Mouse (Mus musculus): ENCODE measurements around the gene Naxe. TPM values are rescaled to one million over a fixed set of nuclear protein-coding genes. Genes with fewer than 3 reads are reported as not detected.

The Naxe gene
- polyA plus RNA-seq, 1 experiment from 2014 or later: 145 TPM

DNA sequence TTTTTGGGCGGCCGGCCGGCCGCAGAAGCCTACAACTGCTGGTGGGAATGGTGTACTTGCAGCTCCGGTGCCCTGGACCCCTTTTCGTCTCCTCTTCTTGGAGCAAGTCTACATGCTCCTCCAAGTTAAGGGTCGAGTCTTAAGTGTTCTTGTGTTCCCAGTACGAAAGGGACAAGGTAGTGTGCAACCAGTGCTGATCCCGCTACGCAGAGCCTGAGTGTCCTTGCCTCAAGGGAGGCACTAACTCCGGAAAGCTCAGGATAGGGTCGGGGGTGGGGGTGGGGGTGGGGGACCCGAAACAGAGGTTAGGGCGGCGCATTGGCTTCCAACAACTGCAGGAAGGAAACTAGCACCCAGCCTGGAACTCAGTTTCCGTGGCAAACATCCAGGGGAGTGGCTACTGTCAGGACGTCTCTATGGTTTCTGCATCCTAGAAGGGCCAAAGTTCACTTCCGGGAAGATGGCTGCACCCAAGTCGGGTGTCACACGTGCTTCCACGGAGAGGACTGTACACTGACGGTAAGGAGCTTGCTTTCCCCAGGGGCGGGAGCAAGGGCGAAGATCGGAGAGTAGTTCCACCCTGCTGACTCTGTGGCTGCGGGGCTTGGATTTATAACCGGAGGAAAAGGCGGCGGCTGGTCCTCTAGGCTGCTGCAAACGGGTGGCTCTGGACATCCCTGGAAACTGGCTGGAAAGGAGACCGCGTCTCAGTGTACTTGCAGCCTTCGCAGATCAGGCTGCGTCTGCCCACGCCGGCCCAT is 15.5 kb downstream of the Naxe start, which contains the start of gene Gpatch4:
TSS of gene Gpatch4 (plus strand) at position 448 of the 761 bp plus-strand sequence.
- H3K27ac ChIP-seq (replicated peaks): peak within 1 kb of the TSS; percentile 80
- 10% methylated on average over 36 of the region's 36 CpGs for WGBS
- peak; percentile 85 for DNase-seq (ENCODE audit: low spot score)

DNA sequence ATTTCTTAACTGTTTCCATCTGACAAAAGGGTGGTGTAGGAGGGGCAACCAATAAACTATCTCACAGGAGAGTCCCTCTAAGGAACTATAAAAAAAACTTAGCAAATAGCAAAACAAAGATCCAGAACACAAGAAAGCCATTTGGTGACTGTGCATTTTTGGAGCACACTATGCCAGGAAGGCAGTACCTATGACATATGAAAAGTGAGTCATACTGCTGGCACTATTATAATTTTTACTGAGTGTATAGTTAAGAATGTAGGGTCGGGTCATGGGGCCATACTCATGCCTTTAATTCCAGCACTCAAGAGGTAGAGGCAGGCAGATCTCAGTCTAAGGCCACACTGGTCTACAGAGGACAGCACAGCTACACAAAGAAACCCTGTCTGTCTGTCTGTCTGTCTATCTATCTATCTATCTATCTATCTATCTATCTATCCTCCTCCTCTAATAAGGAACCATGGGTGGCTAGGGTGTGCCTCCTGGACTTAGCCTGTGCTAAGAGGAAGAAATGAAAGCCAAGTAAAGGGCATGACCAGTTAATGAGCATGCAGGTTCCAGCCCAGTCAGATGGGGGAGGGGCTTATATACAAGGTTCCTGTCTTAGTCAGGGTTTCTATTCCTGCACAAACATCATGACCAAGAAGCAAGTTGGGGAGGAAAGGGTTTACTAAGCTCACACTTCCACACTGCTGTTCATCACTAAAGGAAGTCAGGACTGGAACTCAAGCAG is 22.6 kb downstream of the Naxe start:
- Histone ChIP-seq H3K36me3 (replicated peaks) (no peaks in the 10 kb centered on the region), H3K9me3 (no peaks in the 10 kb centered on the region), H3K27ac (replicated peaks) (no peak overlapping the region), H3K4me1 (peaks cover 16% of the 10 kb centered on the region; the same call in 1 of the 2 replicates), H3K4me3 (no peak overlapping the region), H3K27me3 (replicated peaks; ENCODE audit: low read depth, poor library complexity, severe bottlenecking) (peaks cover 48% of the 10 kb centered on the region)
- 64% methylated on average over 1 of the region's 1 CpGs for WGBS
- no peak for DNase-seq (ENCODE audit: low spot score)

More for the DNA sequence above, 15.5 kb downstream of the Naxe start, which contains the start of gene Gpatch4:
- peak within 1 kb of the TSS; percentile 92 for H3K4me3 ChIP-seq
- peaks cover 23% of the 10 kb centered on the region for H3K36me3 ChIP-seq (replicated peaks)
- H3K4me1 ChIP-seq: peaks cover 11% of the 10 kb centered on the region
- no peaks in the 10 kb centered on the region for H3K9me3 ChIP-seq
- H3K27me3 ChIP-seq (replicated peaks; ENCODE audit: low read depth, poor library complexity, severe bottlenecking): peaks cover 11% of the 10 kb centered on the region

DNA sequence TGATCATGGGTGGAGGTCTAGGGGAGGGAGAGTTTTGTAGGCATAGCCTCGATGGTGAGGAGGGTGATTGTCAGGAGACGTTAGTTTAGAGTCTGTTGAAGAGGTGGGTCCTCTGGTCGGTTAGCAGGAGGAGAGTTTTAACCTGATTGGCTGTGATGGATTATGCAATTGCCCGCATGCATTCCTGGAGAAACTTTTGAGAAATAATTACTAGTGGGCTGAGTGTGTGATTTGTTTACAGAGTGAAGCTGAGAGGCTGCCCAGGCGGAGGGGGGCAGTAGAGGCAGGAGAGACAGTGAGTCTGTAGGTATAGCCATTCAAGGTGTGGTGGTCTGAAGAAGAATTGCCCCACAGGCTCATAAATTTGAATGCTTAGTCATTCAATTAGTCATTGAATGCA is 24.8 kb downstream of the Naxe start:
- peaks cover 19% of the 10 kb centered on the region; the same call in 1 of the 2 replicates for H3K4me1 ChIP-seq
- H3K36me3 ChIP-seq (replicated peaks): no peaks in the 10 kb centered on the region
- no peak for DNase-seq (ENCODE audit: low spot score)
- H3K27ac ChIP-seq (replicated peaks): no peak overlapping the region
- H3K9me3 ChIP-seq: 0 out of 2 replicates have a peak, but pooled peaks cover under 1% of the 10 kb centered on the region
- H3K4me3 ChIP-seq: no peak overlapping the region
- H3K27me3 ChIP-seq (replicated peaks; ENCODE audit: low read depth, poor library complexity, severe bottlenecking): peaks cover 53% of the 10 kb centered on the region
- whole genome bisulfite sequencing: 72% methylated on average over 5 of the region's 5 CpGs

DNA sequence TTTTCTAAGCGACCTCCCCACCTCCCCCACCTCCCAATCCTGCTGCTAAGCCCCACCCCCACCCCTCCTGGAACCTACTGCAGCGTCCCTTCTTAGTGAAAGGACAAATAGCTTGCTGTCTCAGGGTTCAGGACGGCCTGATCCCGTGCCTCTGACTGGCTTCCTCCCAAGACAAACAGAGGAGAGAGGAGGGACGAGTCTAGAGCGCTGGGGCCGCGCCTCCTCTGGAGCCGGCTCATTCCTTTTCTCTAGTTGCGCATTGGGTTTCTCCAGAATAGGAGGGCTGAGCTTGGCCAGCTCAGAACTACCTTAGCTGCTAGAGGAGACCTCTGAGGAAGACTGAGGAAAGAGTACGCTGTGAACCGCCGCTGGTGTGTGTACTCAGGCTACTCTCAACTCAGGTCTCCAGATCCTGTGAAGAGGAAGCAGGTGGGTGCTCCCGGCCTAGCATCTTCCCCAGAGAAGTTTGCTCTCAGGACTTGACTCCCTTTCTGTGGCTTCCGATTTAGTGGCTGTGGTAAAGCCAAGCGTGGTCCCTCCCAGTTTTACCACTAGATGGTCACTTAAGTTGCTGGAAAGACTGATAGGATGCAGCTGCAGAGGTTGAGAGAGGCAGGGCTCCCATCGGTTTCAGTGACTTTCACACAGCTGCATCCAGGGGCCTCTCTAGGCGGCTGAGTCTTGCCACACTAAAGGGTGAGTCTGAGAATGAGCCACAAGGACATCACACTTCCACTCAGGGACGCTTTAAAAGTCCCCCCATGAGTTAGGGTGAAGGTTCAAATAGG is 27.5 kb downstream of the Naxe start:
- 0 out of 2 replicates have a peak, but pooled peaks cover 6% of the 10 kb centered on the region for H3K9me3 ChIP-seq
- H3K36me3 ChIP-seq (replicated peaks): no peaks in the 10 kb centered on the region
- WGBS: 16% methylated on average over 19 of the region's 19 CpGs
- H3K27ac ChIP-seq (replicated peaks): no peak overlapping the region
- H3K27me3 ChIP-seq (replicated peaks; ENCODE audit: low read depth, poor library complexity, severe bottlenecking): peaks cover 64% of the 10 kb centered on the region
- H3K4me3 ChIP-seq: no peak overlapping the region
- H3K4me1 ChIP-seq: peaks cover 12% of the 10 kb centered on the region; the same call in 1 of the 2 replicates
- no peak for DNase-seq (ENCODE audit: low spot score)

DNA sequence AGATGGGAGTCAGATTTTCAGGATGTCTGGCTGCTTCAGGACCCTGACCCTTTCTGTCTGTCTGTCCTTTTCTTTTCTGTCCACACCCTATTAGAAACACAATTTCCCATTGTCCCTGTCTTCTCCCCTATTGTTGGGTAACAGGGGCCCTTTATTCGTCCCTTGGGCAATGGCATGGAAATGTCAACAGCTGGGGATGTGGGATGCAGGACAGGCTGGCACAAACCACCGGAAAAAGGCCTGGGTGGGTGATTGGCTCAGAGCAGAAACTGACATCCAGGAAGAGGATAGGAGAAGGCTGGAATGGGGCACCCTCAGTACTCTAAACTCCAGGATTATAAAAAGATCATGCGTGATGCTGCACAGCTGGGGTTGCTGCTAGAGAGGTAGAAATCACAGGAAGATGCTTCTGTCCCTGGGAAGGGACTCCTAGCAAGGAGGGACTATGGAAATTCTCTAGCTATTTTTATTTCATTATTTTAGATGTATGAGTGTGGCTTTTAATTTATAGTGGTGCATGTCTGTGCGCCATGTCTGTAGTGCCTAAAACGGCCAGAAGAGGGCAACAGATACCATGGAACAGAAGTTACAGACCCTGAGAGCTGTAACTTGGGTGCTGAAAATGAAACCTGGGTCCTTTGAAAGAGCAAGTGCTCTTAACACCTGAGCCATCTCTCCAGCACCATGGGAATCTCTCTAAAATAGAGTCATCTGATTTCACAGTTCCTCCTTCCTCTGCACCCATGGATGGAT is 30.7 kb downstream of the Naxe start, which contains the start of gene Hapln2:
TSS of gene Hapln2 (minus strand) at position 150 of the 753 bp plus-strand sequence.
- Histone ChIP-seq H3K9me3 (0 out of 2 replicates have a peak, but pooled peaks cover 6% of the 10 kb centered on the region), H3K27me3 (replicated peaks; ENCODE audit: low read depth, poor library complexity, severe bottlenecking) (peaks cover 87% of the 10 kb centered on the region), H3K4me3 (no peak within 1 kb of the TSS), H3K4me1 (peaks cover 30% of the 10 kb centered on the region), H3K27ac (replicated peaks) (no peak within 1 kb of the TSS), H3K36me3 (replicated peaks) (no peaks in the 10 kb centered on the region)
- DNase-seq (ENCODE audit: low spot score): no peak
- WGBS: 48% methylated on average over 5 of the region's 5 CpGs

DNA sequence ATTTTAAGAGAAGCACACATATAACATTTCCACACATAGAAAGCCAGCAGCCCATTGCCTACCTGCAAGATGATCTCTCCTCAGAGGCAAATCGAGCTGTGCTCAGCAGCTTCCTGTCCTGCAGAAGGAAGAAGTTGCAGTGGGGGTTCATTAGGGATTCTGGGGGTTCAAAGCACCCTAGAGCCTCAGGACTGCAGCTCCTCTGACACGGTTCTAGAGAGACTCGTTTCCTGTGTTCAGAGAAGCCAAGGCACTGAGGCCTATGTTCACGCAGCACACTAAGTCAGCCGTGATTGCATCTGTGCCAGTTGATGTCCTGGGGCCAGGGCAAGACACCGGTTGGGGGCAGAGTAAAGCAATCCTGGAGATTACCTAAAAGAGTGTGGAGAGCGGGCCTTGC is 31.5 kb downstream of the Naxe start:
- no peak overlapping the region for H3K4me3 ChIP-seq
- H3K27me3 ChIP-seq (replicated peaks; ENCODE audit: low read depth, poor library complexity, severe bottlenecking): peaks cover 87% of the 10 kb centered on the region
- no peaks in the 10 kb centered on the region for H3K36me3 ChIP-seq (replicated peaks)
- no peak for DNase-seq (ENCODE audit: low spot score)
- no peak overlapping the region for H3K27ac ChIP-seq (replicated peaks)
- H3K4me1 ChIP-seq: peaks cover 36% of the 10 kb centered on the region
- WGBS: 58% methylated on average over 7 of the region's 7 CpGs
- H3K9me3 ChIP-seq: 0 out of 2 replicates have a peak, but pooled peaks cover 6% of the 10 kb centered on the region

DNA sequence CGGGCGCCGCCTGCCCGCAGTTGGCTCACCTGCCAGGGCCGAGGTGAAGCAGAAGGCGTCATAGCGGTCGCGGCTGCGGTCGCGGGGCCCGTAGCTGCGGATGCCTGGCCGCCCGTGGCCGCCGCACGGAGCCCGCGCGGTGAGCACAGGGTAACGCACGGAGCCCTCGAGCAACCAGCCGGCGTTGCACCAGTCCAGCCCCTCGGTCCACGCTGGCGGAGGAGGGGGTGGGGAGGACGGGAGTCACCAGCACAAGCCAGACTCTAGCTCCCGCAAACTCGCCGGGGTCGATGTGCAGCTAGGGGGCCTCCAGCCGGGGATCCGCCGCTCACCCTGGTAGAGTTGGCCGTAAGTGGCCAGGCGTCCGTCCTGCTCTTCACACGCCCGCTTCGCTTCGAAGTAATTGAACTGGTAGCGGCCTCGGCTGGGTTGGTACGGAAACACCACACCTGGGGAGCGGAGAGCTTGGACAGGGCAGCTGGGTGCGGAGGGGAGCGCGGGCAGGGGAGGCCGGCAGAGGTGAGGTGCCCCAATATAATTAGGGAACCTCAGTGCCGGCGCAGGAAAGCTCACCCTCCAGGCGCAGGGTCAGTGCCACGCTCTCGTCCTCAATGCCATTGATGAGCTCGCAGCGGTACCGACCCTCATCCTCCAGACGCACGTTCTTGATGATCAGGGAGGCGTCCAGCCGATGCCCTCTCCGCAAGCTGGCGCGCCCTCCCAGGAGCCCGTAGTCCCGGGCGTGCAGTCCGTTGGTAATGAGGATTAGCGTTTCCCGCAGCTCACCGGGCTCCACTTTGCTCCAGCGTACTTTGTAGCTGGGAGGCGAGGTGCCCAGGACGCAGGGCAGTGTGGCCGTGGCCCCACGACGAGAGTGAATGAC is 34.9 kb downstream of the Naxe start:
- H3K27ac ChIP-seq (replicated peaks): 0 out of 2 replicates have a peak overlapping the region, but pooled peaks have one; percentile 14
- H3K9me3 ChIP-seq: 0 out of 2 replicates have a peak, but pooled peaks cover 5% of the 10 kb centered on the region
- under 1% methylated on average over 81 of the region's 81 CpGs for WGBS
- no peak for DNase-seq (ENCODE audit: low spot score)
- peaks cover 24% of the 10 kb centered on the region for H3K4me1 ChIP-seq
- H3K27me3 ChIP-seq (replicated peaks; ENCODE audit: low read depth, poor library complexity, severe bottlenecking): peaks cover 88% of the 10 kb centered on the region
- H3K4me3 ChIP-seq: peak overlapping the region; percentile 72
- H3K36me3 ChIP-seq (replicated peaks): no peaks in the 10 kb centered on the region

DNA sequence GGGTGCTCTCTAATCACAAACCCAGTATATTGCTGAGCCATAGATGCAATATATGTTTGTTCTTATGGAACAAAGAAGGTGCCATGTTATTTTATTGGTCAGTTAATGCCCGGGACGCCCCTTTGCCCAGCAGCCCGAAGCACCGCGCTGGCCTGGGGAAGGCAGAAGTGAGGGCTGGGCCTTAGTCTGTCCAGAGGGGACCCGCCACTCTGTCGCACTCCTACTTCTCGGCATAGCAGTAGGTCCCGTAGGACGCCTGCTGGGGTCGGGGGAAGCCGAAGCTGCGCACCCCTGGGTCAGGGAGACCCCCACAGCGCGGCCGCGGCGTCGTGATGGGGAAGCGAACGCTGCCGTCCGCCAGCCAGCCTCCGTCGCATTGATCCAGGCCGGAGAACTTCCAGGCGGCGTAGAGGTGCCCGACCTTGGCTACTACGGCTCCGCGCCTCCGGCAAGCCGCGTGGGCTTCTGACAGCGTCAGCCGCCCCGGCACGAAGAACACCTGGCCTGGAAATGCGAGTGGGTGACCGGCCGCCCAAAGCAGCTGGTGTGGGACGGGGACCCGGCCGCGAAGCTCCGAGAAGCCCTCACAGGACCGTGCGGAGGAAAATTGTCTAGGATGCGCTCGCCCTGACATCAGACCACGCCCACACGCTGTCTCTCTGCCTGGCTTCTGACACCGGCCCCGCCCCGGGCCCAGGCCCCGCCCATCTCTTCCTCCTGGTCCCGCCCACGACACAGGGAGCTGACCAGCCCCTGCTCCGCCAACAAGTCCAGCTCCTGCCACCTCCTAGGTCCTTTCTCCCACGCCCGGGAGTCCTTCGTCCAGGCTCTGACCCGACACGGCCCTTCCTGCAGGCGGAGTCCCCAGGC is 35.7 kb downstream of the Naxe start:
- Histone ChIP-seq H3K4me3 (peak overlapping the region; percentile 72), H3K27ac (replicated peaks) (0 out of 2 replicates have a peak overlapping the region, but pooled peaks have one; percentile 14), H3K27me3 (replicated peaks; ENCODE audit: low read depth, poor library complexity, severe bottlenecking) (peaks cover 91% of the 10 kb centered on the region), H3K9me3 (no peaks in the 10 kb centered on the region), H3K36me3 (replicated peaks) (no peaks in the 10 kb centered on the region), H3K4me1 (peaks cover 24% of the 10 kb centered on the region)
- DNase-seq (ENCODE audit: low spot score): peak; percentile 95
- WGBS: under 1% methylated on average over 66 of the region's 66 CpGs

DNA sequence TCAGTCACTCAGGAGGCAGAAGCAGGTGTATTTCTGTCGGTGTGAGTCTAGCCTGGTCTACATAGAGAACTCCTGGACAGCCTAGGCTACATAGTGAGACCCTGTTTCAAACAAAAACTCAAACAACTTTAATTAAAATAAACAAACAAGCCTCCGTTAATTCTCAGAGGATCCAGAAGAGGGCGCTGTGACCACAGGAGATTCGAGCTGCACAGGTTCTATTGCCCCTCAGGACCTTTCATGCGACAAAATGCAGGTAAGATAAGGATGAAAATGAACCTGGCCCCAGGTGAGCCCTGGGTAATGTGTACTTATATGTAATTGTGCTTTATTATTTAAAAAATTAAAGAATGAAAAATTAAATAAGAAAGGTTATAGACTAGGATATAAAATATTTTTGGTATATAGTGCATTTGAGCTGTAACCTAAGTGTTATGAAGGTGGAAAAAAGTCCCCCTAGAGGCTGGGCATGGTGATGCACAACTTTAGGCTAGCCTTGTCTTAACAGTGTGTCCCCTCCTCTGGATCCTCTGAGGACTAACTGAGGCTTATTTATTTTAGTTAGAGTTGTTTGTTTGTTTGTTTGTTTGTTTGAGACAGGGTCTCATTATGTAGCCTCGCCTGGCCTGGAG is 47.5 kb downstream of the Naxe start:
- Histone ChIP-seq H3K4me3 (no peak overlapping the region), H3K36me3 (replicated peaks) (no peaks in the 10 kb centered on the region), H3K4me1 (no peaks in the 10 kb centered on the region), H3K9me3 (peaks cover 5% of the 10 kb centered on the region; the same call in 1 of the 2 replicates), H3K27ac (replicated peaks) (no peak overlapping the region), H3K27me3 (replicated peaks; ENCODE audit: low read depth, poor library complexity, severe bottlenecking) (peaks cover 14% of the 10 kb centered on the region)
- DNase-seq (ENCODE audit: low spot score): no peak
- 9% methylated on average over 6 of the region's 6 CpGs for WGBS
